Mouse (Mus musculus): ENCODE results near the gene Mtus2. TPM values are rescaled to one million over a fixed set of nuclear protein-coding genes. Genes with fewer than 3 reads are reported as not detected.

The Mtus2 gene
- polyA plus RNA-seq, 1 experiment from 2014 or later, result 43.1 TPM

GRCm38 (mm10) chr5:148342061-148342741 lies 385.1 kb downstream of the Mtus2 start:
- Histone ChIP-seq H3K36me3 (0 out of 2 replicates have a peak, but pooled peaks cover 3% of the 10 kb centered on the region), H3K27ac (replicated peaks) (peak overlapping the region; percentile 65), H3K4me2 (peak overlapping the region; percentile 38), H3K4me1 (replicated peaks) (peaks cover 12% of the 10 kb centered on the region), H3K27me3 (no peaks in the 10 kb centered on the region), H3K9ac (0 out of 2 replicates have a peak overlapping the region, but pooled peaks have one; percentile 17), H3K9me3 (no peaks in the 10 kb centered on the region), H3K4me3 (peak overlapping the region; percentile 15)
- ATAC-seq (ENCODE audit: low FRiP score, low read depth), result peak; percentile 77
- 40% methylated on average over 26 of the region's 26 CpGs for WGBS

GRCm38 (mm10) chr5:148344374-148344773 lies 387.3 kb downstream of the Mtus2 start:
- Histone ChIP-seq H3K27me3 (no peaks in the 10 kb centered on the region), H3K4me2 (no peak overlapping the region), H3K36me3 (0 out of 2 replicates have a peak, but pooled peaks cover 3% of the 10 kb centered on the region), H3K9me3 (no peaks in the 10 kb centered on the region), H3K4me3 (no peak overlapping the region), H3K4me1 (replicated peaks) (peaks cover 17% of the 10 kb centered on the region), H3K27ac (replicated peaks) (no peak overlapping the region), H3K9ac (no peak overlapping the region)
- no peak for ATAC-seq (ENCODE audit: low FRiP score, low read depth)
- WGBS, result 83% methylated on average over 5 of the region's 5 CpGs

GRCm38 (mm10) chr5:148346543-148346942 lies 389.4 kb downstream of the Mtus2 start:
- no peaks in the 10 kb centered on the region for H3K9me3 ChIP-seq
- WGBS, result 85% methylated on average over 8 of the region's 8 CpGs
- H3K36me3 ChIP-seq, result 0 out of 2 replicates have a peak, but pooled peaks cover 3% of the 10 kb centered on the region
- H3K9ac ChIP-seq, result no peak overlapping the region
- H3K4me3 ChIP-seq, result no peak overlapping the region
- no peaks in the 10 kb centered on the region for H3K27me3 ChIP-seq
- H3K4me2 ChIP-seq, result no peak overlapping the region
- H3K27ac ChIP-seq (replicated peaks), result no peak overlapping the region
- H3K4me1 ChIP-seq (replicated peaks), result peaks cover 25% of the 10 kb centered on the region
- ATAC-seq (ENCODE audit: low FRiP score, low read depth), result no peak

- no peaks in the 10 kb centered on the region for H3K9me3 ChIP-seq
- H3K27me3 ChIP-seq, result no peaks in the 10 kb centered on the region
- H3K4me3 ChIP-seq, result no peak overlapping the region
- 63% methylated on average over 8 of the region's 8 CpGs for WGBS
- peaks cover 13% of the 10 kb centered on the region for H3K4me1 ChIP-seq (replicated peaks)
- no peak overlapping the region for H3K4me2 ChIP-seq
- H3K9ac ChIP-seq, result no peak overlapping the region
- H3K36me3 ChIP-seq, result 0 out of 2 replicates have a peak, but pooled peaks cover 3% of the 10 kb centered on the region
- ATAC-seq (ENCODE audit: low FRiP score, low read depth), result no peak
- no peak overlapping the region for H3K27ac ChIP-seq (replicated peaks)
These were observed 391.0 kb downstream of the Mtus2 start for GRCm38 (mm10) chr5:148348153-148348552.

GRCm38 (mm10) chr5:148349327-148350011 lies 392.3 kb downstream of the Mtus2 start:
- WGBS, result 45% methylated on average over 15 of the region's 15 CpGs
- peak; percentile 52 for ATAC-seq (ENCODE audit: low FRiP score, low read depth)

GRCm38 (mm10) chr5:148353429-148353828 lies 396.3 kb downstream of the Mtus2 start:
- H3K4me1 ChIP-seq (replicated peaks), result peaks cover 13% of the 10 kb centered on the region
- no peak overlapping the region for H3K4me3 ChIP-seq
- WGBS, result 78% methylated on average over 16 of the region's 16 CpGs
- H3K27me3 ChIP-seq, result no peaks in the 10 kb centered on the region
- no peak overlapping the region for H3K27ac ChIP-seq (replicated peaks)
- no peak for ATAC-seq (ENCODE audit: low FRiP score, low read depth)
- H3K9ac ChIP-seq, result no peak overlapping the region
- H3K36me3 ChIP-seq, result no peaks in the 10 kb centered on the region
- H3K9me3 ChIP-seq, result no peaks in the 10 kb centered on the region
- H3K4me2 ChIP-seq, result no peak overlapping the region

More at GRCm38 (mm10) chr5:148349327-148350011, 392.3 kb downstream of the Mtus2 start:
- Histone ChIP-seq H3K36me3 (0 out of 2 replicates have a peak, but pooled peaks cover 3% of the 10 kb centered on the region), H3K27me3 (no peaks in the 10 kb centered on the region), H3K4me1 (replicated peaks) (peaks cover 13% of the 10 kb centered on the region), H3K4me2 (no peak overlapping the region), H3K9me3 (no peaks in the 10 kb centered on the region), H3K9ac (no peak overlapping the region), H3K27ac (replicated peaks) (peak overlapping the region; percentile 57), H3K4me3 (no peak overlapping the region)

GRCm38 (mm10) chr5:148354536-148354935 lies 397.4 kb downstream of the Mtus2 start:
- Histone ChIP-seq H3K36me3 (no peaks in the 10 kb centered on the region), H3K9ac (no peak overlapping the region), H3K27me3 (no peaks in the 10 kb centered on the region), H3K9me3 (no peaks in the 10 kb centered on the region), H3K4me3 (no peak overlapping the region), H3K4me2 (no peak overlapping the region), H3K27ac (replicated peaks) (no peak overlapping the region), H3K4me1 (replicated peaks) (peaks cover 7% of the 10 kb centered on the region)
- 65% methylated on average over 8 of the region's 8 CpGs for WGBS
- ATAC-seq (ENCODE audit: low FRiP score, low read depth), result no peak

- H3K9me3 ChIP-seq, result no peaks in the 10 kb centered on the region
- H3K9ac ChIP-seq, result no peak overlapping the region
- ATAC-seq (ENCODE audit: low FRiP score, low read depth), result no peak
- H3K4me2 ChIP-seq, result no peak overlapping the region
- no peaks in the 10 kb centered on the region for H3K36me3 ChIP-seq
- no peaks in the 10 kb centered on the region for H3K4me1 ChIP-seq (replicated peaks)
- H3K27ac ChIP-seq (replicated peaks), result no peak overlapping the region
- no peak overlapping the region for H3K4me3 ChIP-seq
- WGBS, result 97% methylated on average over 3 of the region's 3 CpGs
- no peaks in the 10 kb centered on the region for H3K27me3 ChIP-seq
These were observed 398.7 kb downstream of the Mtus2 start for GRCm38 (mm10) chr5:148355822-148356221.

GRCm38 (mm10) chr5:148357168-148357567 lies 400.0 kb downstream of the Mtus2 start:
- WGBS, result 88% methylated on average over 6 of the region's 6 CpGs
- Histone ChIP-seq H3K4me3 (no peak overlapping the region), H3K4me2 (no peak overlapping the region), H3K9me3 (no peaks in the 10 kb centered on the region), H3K27ac (replicated peaks) (no peak overlapping the region), H3K9ac (no peak overlapping the region), H3K27me3 (no peaks in the 10 kb centered on the region), H3K36me3 (no peaks in the 10 kb centered on the region), H3K4me1 (replicated peaks) (no peaks in the 10 kb centered on the region)
- ATAC-seq (ENCODE audit: low FRiP score, low read depth), result no peak

GRCm38 (mm10) chr5:148359131-148359530 lies 402.0 kb downstream of the Mtus2 start:
- no peaks in the 10 kb centered on the region for H3K4me1 ChIP-seq (replicated peaks)
- H3K4me2 ChIP-seq, result no peak overlapping the region
- no peak overlapping the region for H3K9ac ChIP-seq
- no peak for ATAC-seq (ENCODE audit: low FRiP score, low read depth)
- no peaks in the 10 kb centered on the region for H3K27me3 ChIP-seq
- WGBS, result 94% methylated on average over 11 of the region's 11 CpGs
- no peaks in the 10 kb centered on the region for H3K36me3 ChIP-seq
- no peak overlapping the region for H3K4me3 ChIP-seq
- no peak overlapping the region for H3K27ac ChIP-seq (replicated peaks)
- H3K9me3 ChIP-seq, result no peaks in the 10 kb centered on the region

- no peak overlapping the region for H3K27ac ChIP-seq (replicated peaks)
- no peak overlapping the region for H3K9ac ChIP-seq
- no peak overlapping the region for H3K4me3 ChIP-seq
- H3K9me3 ChIP-seq, result no peaks in the 10 kb centered on the region
- no peaks in the 10 kb centered on the region for H3K36me3 ChIP-seq
- no peaks in the 10 kb centered on the region for H3K4me1 ChIP-seq (replicated peaks)
- no peaks in the 10 kb centered on the region for H3K27me3 ChIP-seq
- WGBS, result 76% methylated on average over 16 of the region's 16 CpGs
- no peak overlapping the region for H3K4me2 ChIP-seq
- no peak for ATAC-seq (ENCODE audit: low FRiP score, low read depth)
These were observed 404.0 kb downstream of the Mtus2 start for GRCm38 (mm10) chr5:148360922-148361758.

GRCm38 (mm10) chr5:148361759-148362010 lies 404.6 kb downstream of the Mtus2 start:
- H3K4me3 ChIP-seq, result no peak overlapping the region
- H3K4me2 ChIP-seq, result no peak overlapping the region
- no peaks in the 10 kb centered on the region for H3K27me3 ChIP-seq
- WGBS, result 61% methylated on average over 3 of the region's 3 CpGs
- H3K9me3 ChIP-seq, result no peaks in the 10 kb centered on the region
- H3K27ac ChIP-seq (replicated peaks), result no peak overlapping the region
- H3K36me3 ChIP-seq, result no peaks in the 10 kb centered on the region
- no peak overlapping the region for H3K9ac ChIP-seq
- H3K4me1 ChIP-seq (replicated peaks), result no peaks in the 10 kb centered on the region
- ATAC-seq (ENCODE audit: low FRiP score, low read depth), result no peak
